Mouse (Mus musculus) kidney, postnatal 0 days (tissue): ENCODE measurements around the gene Ugt1a10. TPM values are rescaled to one million over a fixed set of nuclear protein-coding genes. Genes with fewer than 3 reads are reported as not detected.
A peak's percentile ranks its signal among the peaks of the same experiment; 100 is the strongest.

Experiments used
- ATAC-seq: fragments of 200-750 bp; cut with Nextera tagmentation; replicated peaks from 2 replicates; pipeline ENCODE4 v1.8.0; 2017; ENCODE audit warnings: low read depth, moderate number of reproducible peaks, moderate TSS enrichment, moderate library complexity; ENCODE audit not compliant: low FRiP score
- DNase-seq: peaks from one replicate; pipeline ENCODE4 v3.0.0-alpha.2; 2016; ENCODE audit warnings: low spot score
- H3K27ac ChIP-seq: fragments of 300-500 bp; sonication (generic); 2 replicates; pipeline ENCODE4 v1.5.1; 2014; ENCODE audit warnings: mild to moderate bottlenecking
- H3K27me3 ChIP-seq: fragments of 300-500 bp; sonication (generic); 2 replicates; pipeline ENCODE4 v1.6.1; 2014; ENCODE audit warnings: low read length, mixed read lengths; ENCODE audit not compliant: insufficient read depth
- H3K36me3 ChIP-seq: fragments of 300-500 bp; sonication (generic); 2 replicates; pipeline ENCODE4 v1.6.1; 2014; ENCODE audit warnings: low read length, mixed read lengths; ENCODE audit not compliant: insufficient read depth
- H3K4me1 ChIP-seq: fragments of 300-500 bp; sonication (generic); replicated peaks from 2 replicates; pipeline ENCODE4 v1.6.1; 2014; ENCODE audit warnings: antibody characterized with exemption, low read length, mixed read lengths; ENCODE audit not compliant: insufficient read depth
- H3K4me2 ChIP-seq: fragments of 300-500 bp; sonication (generic); 2 replicates; pipeline ENCODE4 v1.6.1; 2014; ENCODE audit warnings: mild to moderate bottlenecking, low read length, moderate library complexity, mixed read lengths
- H3K4me3 ChIP-seq: fragments of 300-500 bp; sonication (generic); replicated peaks from 2 replicates; pipeline ENCODE4 v1.5.1; 2014; ENCODE audit warnings: low read depth, low read length
- H3K9ac ChIP-seq: fragments of 300-500 bp; sonication (generic); 2 replicates; pipeline ENCODE4 v1.6.1; 2014; ENCODE audit warnings: low read depth, low read length
- H3K9me3 ChIP-seq: fragments of 300-500 bp; sonication (generic); replicated peaks from 2 replicates; pipeline ENCODE4 v1.6.1; 2016; ENCODE audit warnings: low read length, inconsistent platforms, mixed read lengths
- CTCF ChIP-seq: IDR thresholded peaks from 2 replicates; pipeline ENCODE4 v1.5.1; 2016; ENCODE audit warnings: antibody characterized with exemption, low read depth, mild to moderate bottlenecking, moderate library complexity
- WGBS: fragments of 180-500 bp; shearing (Covaris S2); extraction: QIAGEN DNeasy Blood & Tissue Kit; methylation state at CpG from one replicate; pipeline ENCODE4 v1.1.7; 2014; 5-methylcytosine and 5-hydroxymethylcytosine counted together
- polyA plus RNA-seq: library from polyadenylated mRNA; unstranded; fragments of >200 nt; fragmentation: Nextera tagmentation; extraction: Ambion mirVana; gene quantifications from 2 replicates; pipeline ENCODE4 v1.2.1, GENCODE M21; 2015

Gene Ugt1a10
- polyA plus RNA-seq, 1 experiment from 2014 or later = 52.3 TPM

DNA sequence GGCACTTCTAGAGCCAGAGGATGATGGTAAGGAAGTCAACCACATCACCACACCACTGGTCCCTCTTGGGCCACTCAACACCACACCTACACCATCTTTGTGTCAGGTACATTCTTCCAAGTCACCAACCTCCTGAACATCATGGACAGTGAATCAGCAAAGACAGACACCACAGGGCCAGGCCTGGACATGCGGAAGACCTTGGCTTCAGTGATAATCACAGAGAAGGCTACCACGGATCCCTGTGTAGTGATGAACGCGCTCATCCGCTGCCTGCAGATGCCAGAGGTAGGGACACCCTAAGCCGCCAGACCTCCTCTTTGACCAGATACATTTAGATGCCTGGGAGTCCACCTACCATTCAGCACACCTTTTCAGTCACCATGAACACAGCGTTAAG, 172.9 kb downstream of the Ugt1a10 start:
- H3K36me3 ChIP-seq = no peaks in the 10 kb centered on the region
- H3K4me3 ChIP-seq = no peak overlapping the region
- no peak for DNase-seq
- peaks cover 42% of the 10 kb centered on the region; the same call in 1 of the 2 replicates for H3K9me3 ChIP-seq
- no peak for ATAC-seq
- TF ChIP-seq CTCF = no peak
- H3K27ac ChIP-seq = no peak overlapping the region
- no peaks in the 10 kb centered on the region for H3K27me3 ChIP-seq
- H3K9ac ChIP-seq = no peak overlapping the region
- WGBS = 71% methylated on average over 7 of the region's 7 CpGs
- no peaks in the 10 kb centered on the region for H3K4me1 ChIP-seq
- no peak overlapping the region for H3K4me2 ChIP-seq

DNA sequence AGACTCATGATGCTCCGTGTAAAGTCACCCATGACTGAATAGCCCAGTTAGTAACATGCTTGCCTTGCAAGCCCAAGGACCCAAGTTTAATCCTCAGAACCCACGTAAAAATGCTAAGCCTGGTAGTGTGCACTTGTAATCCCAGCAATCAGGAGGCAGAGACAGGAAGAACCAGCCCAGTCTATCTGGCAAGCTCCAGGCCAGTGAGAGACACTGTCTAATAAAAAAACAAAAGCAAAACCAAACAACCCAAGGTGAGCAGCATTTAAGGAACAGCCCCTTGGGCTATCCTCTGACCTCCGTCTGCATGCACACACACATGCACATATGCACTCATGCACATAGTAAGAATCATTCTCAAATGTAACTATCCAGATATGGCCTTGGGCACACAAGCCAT, 174.4 kb downstream of the Ugt1a10 start:
- WGBS = 81% methylated on average over 3 of the region's 3 CpGs
- H3K9ac ChIP-seq = no peak overlapping the region
- no peaks in the 10 kb centered on the region for H3K4me1 ChIP-seq

DNA sequence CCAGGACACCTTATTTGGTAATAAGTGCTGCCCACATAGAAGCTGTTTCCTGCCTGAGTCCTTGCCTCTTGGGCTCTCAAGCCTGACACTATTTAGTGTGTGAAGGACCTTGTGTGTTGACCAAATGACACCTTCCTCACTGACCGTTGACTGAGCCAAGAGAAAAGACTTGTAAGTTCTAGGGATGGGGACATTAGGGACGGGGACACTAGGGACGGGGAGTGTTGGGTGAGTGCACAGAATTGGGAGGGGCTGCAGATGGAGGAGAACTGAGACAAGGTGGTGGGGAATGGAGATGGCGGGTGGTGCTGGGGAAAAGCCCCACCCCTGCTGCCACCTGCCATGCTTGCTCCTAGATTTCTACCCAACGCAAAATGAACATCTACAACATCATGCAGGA, 174.8 kb downstream of the Ugt1a10 start:
- Histone ChIP-seq H3K4me1 (no peaks in the 10 kb centered on the region), H3K27me3 (no peaks in the 10 kb centered on the region), H3K9me3 (peaks cover 59% of the 10 kb centered on the region), H3K9ac (no peak overlapping the region), H3K4me2 (no peak overlapping the region), H3K36me3 (no peaks in the 10 kb centered on the region), H3K4me3 (no peak overlapping the region), H3K27ac (no peak overlapping the region)
- no peak for TF ChIP-seq CTCF
- ATAC-seq = 0 out of 2 replicates have a peak, but pooled peaks have one; percentile 0
- DNase-seq = no peak
- WGBS = 84% methylated on average over 5 of the region's 5 CpGs

More for the DNA sequence above, 174.4 kb downstream of the Ugt1a10 start:
- no peak overlapping the region for H3K27ac ChIP-seq
- H3K27me3 ChIP-seq = no peaks in the 10 kb centered on the region
- no peak for TF ChIP-seq CTCF
- peaks cover 55% of the 10 kb centered on the region; the same call in 1 of the 2 replicates for H3K9me3 ChIP-seq
- H3K4me2 ChIP-seq = no peak overlapping the region
- DNase-seq (no peak), ATAC-seq (0 out of 2 replicates have a peak, but pooled peaks have one; percentile 4)
- H3K36me3 ChIP-seq = no peaks in the 10 kb centered on the region
- no peak overlapping the region for H3K4me3 ChIP-seq

DNA sequence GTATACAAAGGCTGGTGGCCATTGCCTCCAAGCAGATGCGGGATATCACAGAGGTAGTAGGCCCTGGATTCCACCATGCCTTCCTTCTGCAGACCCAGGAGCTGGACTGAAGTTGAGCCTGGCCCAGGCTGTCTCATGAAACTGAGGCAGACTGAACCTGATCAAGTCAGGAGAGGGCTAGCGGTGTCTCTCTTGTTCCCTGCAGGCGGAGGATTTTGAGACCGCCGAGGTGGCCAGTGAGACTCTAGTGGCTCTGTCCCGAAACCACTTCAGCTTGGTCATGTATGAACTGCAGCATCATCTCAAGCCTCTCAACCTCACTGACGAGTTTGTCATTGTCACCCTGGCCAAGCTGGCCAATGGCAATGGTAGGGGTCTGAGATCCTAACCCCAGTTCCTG, 175.2 kb downstream of the Ugt1a10 start:
- TF ChIP-seq CTCF = no peak
- no peak overlapping the region for H3K9ac ChIP-seq
- no peaks in the 10 kb centered on the region for H3K4me1 ChIP-seq
- H3K27me3 ChIP-seq = no peaks in the 10 kb centered on the region
- H3K4me3 ChIP-seq = no peak overlapping the region
- DNase-seq = no peak
- H3K4me2 ChIP-seq = no peak overlapping the region
- 72% methylated on average over 7 of the region's 7 CpGs for WGBS
- peaks cover 64% of the 10 kb centered on the region for H3K9me3 ChIP-seq
- H3K36me3 ChIP-seq = no peaks in the 10 kb centered on the region
- H3K27ac ChIP-seq = no peak overlapping the region
- ATAC-seq = no peak

DNA sequence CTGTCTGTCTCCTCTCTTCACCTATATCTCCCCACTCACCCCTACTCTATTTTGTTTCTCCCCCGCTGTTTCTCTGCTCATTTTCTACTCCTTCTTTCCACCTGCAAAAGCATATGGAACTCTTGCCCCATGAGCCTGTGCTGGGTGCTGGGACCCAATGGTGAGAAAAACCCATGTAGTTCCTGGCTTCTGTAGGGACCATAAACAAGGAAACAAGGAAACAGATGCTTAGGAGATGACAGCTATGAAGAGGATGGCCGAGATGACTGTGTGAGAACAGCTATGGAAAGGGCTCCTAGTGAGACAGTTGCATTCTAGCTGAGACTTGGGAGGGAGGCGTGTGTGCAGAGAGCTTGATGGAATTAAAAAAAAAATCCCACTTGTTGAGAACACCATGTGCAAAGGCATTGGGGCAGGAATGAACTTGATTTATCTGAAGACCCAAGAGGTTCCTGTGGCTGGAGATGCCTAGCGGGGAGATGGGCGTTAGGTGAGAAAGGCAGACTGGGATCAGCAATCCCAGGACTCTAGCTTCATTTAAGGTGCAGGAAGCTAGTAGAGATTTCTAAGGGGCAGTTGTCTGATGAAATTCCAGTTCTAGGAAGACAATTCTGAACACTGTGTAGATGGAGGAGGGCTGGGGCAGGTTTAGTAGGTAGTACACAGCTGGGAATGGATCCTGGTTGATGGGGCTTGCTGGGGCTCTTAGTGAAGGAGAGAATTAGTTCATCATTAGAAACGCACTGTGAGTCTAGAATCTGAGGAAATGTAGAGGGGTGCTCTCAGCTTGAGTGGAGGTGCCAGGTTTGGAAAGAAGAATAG, 176.0 kb downstream of the Ugt1a10 start:
- H3K4me2 ChIP-seq = no peak overlapping the region
- no peak overlapping the region for H3K4me3 ChIP-seq
- H3K9me3 ChIP-seq = peaks cover 65% of the 10 kb centered on the region
- no peak overlapping the region for H3K27ac ChIP-seq
- no peaks in the 10 kb centered on the region for H3K36me3 ChIP-seq
- no peak overlapping the region for H3K9ac ChIP-seq
- no peaks in the 10 kb centered on the region for H3K27me3 ChIP-seq
- 75% methylated on average over 6 of the region's 6 CpGs for WGBS
- TF ChIP-seq CTCF = no peak
- ATAC-seq (no peak), DNase-seq (no peak)
- no peaks in the 10 kb centered on the region for H3K4me1 ChIP-seq

DNA sequence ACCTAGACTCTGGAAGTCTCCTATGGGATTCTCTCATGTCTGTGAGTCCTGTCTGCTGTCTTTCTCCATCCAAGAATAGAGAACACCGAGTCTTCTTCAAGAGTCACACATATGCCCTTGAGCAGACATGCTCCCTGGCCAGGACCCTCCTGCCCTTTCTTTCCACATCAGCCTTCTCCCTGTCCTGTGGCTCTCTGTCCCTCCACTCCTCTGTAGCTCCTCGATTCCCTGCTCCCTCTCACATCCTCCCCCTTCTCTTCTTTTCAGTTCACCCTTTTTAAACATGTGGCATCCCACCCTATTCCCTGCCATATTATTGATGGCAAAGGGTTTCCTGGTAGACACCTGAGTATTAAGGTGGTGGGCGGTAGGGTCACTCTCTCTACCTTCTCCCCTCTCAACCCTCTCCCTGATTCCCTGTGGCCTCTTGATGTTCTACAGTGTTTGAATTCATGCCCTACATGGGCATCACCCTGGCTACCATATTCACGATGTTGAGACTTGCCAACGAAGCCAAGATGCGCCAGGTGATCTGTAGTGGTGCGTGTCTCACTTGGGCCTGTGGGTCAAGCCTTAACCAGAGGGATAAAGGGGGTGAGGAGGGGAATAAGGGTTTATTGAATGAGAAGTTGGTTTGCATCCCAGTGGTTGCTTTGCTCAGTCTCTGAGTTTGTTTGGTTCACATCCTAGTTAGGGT, 176.8 kb downstream of the Ugt1a10 start:
- no peak overlapping the region for H3K4me3 ChIP-seq
- DNase-seq (no peak), ATAC-seq (no peak)
- no peaks in the 10 kb centered on the region for H3K27me3 ChIP-seq
- H3K4me2 ChIP-seq = no peak overlapping the region
- 66% methylated on average over 7 of the region's 7 CpGs for WGBS
- H3K36me3 ChIP-seq = no peaks in the 10 kb centered on the region
- H3K9me3 ChIP-seq = peaks cover 69% of the 10 kb centered on the region
- H3K27ac ChIP-seq = no peak overlapping the region
- no peaks in the 10 kb centered on the region for H3K4me1 ChIP-seq
- no peak for TF ChIP-seq CTCF
- no peak overlapping the region for H3K9ac ChIP-seq
